Mouse (Mus musculus): ENCODE data around the gene Them5.

DNA sequence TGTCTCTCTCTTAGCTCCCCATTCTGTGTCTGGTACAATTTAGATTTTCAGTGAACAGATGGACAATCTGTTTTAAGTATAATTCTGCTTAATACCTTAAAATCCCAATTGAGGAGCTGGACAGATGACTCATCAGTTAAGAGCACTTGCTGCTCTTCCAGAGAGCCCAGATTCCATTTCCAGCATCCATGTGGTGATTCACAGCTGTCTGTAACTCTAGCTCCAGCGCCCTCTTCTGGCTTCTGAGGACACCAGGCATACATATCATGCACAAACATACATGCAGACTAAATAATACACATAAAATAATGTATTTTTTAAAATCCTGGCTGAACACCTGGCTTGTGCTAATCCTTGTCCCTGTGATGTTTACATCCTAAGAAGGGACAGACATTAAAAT is 18.9 kb downstream of the Them5 start:
- TF ChIP-seq MAX (IDR thresholded peaks at IDR 0.05): no peak
- TF ChIP-seq CTCF (IDR thresholded peaks at IDR 0.05; ENCODE audit: control insufficient read depth, insufficient read depth, insufficient read length): no peak

All from C2C12 (cell line).